Mouse (Mus musculus): ENCODE data around the gene 1700037H04Rik.

Gene 1700037H04Rik

GRCm38 (mm10) chr2:131179246-131179886, 19.5 kb upstream of the 1700037H04Rik start:
- DNase-seq (ENCODE audit: low spot score in 2 of 2): peak; percentile 50 to 77

GRCm38 (mm10) chr2:131178828-131179245, 19.0 kb upstream of the 1700037H04Rik start:
- DNase-seq (ENCODE audit: low spot score in 2 of 2): peak in 1 of 2 experiments; percentile 14

- no peak for DNase-seq (ENCODE audit: low spot score in 2 of 2)
Measured at GRCm38 (mm10) chr2:131177932-131178331, 18.1 kb upstream of the 1700037H04Rik start.

- no peak for DNase-seq (ENCODE audit: low spot score in 2 of 2)
Measured at GRCm38 (mm10) chr2:131176491-131176890, 16.6 kb upstream of the 1700037H04Rik start.

- no peak for DNase-seq (ENCODE audit: low spot score in 2 of 2)
Measured at GRCm38 (mm10) chr2:131175945-131176309, 16.0 kb upstream of the 1700037H04Rik start.

- no peak for DNase-seq (ENCODE audit: low spot score in 2 of 2)
Measured at GRCm38 (mm10) chr2:131175286-131175944, 15.5 kb upstream of the 1700037H04Rik start.

- DNase-seq (ENCODE audit: low spot score in 2 of 2): peak; percentile 58 to 77
Measured at GRCm38 (mm10) chr2:131174700-131175099, 14.8 kb upstream of the 1700037H04Rik start.

GRCm38 (mm10) chr2:131172322-131172721, 12.4 kb upstream of the 1700037H04Rik start:
- DNase-seq (ENCODE audit: low spot score in 2 of 2): no peak

- peak; percentile 75 to 77 for DNase-seq (ENCODE audit: low spot score in 2 of 2)
Measured at GRCm38 (mm10) chr2:131171401-131172104, 11.7 kb upstream of the 1700037H04Rik start.

GRCm38 (mm10) chr2:131170936-131171335, 11.1 kb upstream of the 1700037H04Rik start:
- DNase-seq (ENCODE audit: low spot score in 2 of 2): peak in 1 of 2 experiments; percentile 19

GRCm38 (mm10) chr2:131168914-131169313, 9.0 kb upstream of the 1700037H04Rik start:
- DNase-seq (ENCODE audit: low spot score in 2 of 2): no peak

- no peak for DNase-seq (ENCODE audit: low spot score in 2 of 2)
Measured at GRCm38 (mm10) chr2:131167984-131168383, 8.1 kb upstream of the 1700037H04Rik start.

GRCm38 (mm10) chr2:131166172-131166571, 6.3 kb upstream of the 1700037H04Rik start:
- no peak for DNase-seq (ENCODE audit: low spot score in 2 of 2)

- DNase-seq (ENCODE audit: low spot score in 2 of 2): no peak
Measured at GRCm38 (mm10) chr2:131163924-131164323, 4.0 kb upstream of the 1700037H04Rik start.

- no peak for DNase-seq (ENCODE audit: low spot score in 2 of 2)
Measured at GRCm38 (mm10) chr2:131160671-131161111, 810 bp upstream of the 1700037H04Rik start.

GRCm38 (mm10) chr2:131159491-131159910, 380 bp downstream of the 1700037H04Rik start:
- peak in 1 of 2 experiments; percentile 26 for DNase-seq (ENCODE audit: low spot score in 2 of 2)

GRCm38 (mm10) chr2:131156987-131157386, 2.9 kb downstream of the 1700037H04Rik start:
- DNase-seq (ENCODE audit: low spot score in 2 of 2): no peak

- no peak for DNase-seq (ENCODE audit: low spot score in 2 of 2)
Measured at GRCm38 (mm10) chr2:131154036-131154435, 5.8 kb downstream of the 1700037H04Rik start.

GRCm38 (mm10) chr2:131152166-131152730, 7.6 kb downstream of the 1700037H04Rik start:
- no peak for DNase-seq (ENCODE audit: low spot score in 2 of 2)

GRCm38 (mm10) chr2:131149254-131149578, 10.7 kb downstream of the 1700037H04Rik start:
- no peak for DNase-seq (ENCODE audit: low spot score in 2 of 2)

GRCm38 (mm10) chr2:131148353-131149253, 11.3 kb downstream of the 1700037H04Rik start:
- no peak for DNase-seq (ENCODE audit: low spot score in 2 of 2)

All from frontal cortex, postnatal 36 days (tissue).